Mouse (Mus musculus): ENCODE data around the gene Vgf. TPM values are rescaled to one million over a fixed set of nuclear protein-coding genes. Genes with fewer than 3 reads are reported as not detected.

Vgf gene
- polyA plus RNA-seq, 1 experiment, result 0.28 TPM

DNA sequence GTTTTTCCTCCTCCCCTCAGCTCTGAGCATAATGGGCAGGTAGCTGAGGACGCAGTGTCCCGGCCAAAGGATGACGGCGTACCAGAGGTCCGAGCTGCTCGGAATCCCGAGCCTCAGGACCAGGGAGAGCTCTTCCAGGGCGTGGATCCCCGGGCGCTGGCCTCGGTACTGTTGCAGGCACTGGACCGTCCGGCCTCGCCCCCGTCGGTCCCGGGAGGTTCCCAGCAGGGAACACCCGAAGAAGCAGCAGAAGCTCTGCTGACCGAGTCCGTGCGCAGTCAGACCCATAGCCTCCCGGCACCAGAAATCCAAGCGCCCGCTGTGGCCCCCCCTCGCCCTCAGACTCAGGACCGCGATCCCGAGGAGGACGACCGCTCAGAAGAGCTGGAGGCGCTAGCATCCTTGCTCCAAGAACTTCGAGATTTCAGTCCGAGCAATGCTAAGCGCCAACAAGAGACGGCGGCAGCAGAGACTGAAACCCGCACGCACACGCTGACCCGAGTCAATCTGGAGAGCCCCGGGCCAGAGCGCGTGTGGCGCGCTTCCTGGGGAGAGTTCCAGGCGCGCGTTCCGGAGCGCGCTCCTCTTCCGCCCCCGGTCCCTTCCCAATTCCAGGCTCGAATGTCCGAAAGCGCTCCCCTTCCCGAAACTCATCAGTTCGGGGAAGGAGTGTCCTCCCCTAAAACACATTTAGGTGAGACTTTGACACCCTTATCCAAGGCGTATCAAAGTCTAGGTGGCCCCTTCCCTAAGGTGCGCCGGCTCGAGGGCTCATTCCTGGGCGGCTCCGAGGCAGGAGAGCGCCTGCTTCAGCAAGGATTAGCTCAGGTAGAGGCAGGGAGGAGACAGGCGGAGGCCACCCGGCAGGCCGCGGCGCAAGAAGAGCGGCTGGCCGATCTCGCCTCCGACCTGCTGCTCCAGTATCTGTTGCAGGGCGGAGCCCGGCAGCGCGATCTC, 5.2 kb downstream of the Vgf start:
- H3K36me3 ChIP-seq (ENCODE audit: control insufficient read depth, insufficient read depth), result peaks cover 11% of the 10 kb centered on the region
- no peaks in the 10 kb centered on the region for H3K79me2 ChIP-seq (ENCODE audit: control insufficient read depth, insufficient read depth)
- no peaks in the 10 kb centered on the region for H3K27me3 ChIP-seq (ENCODE audit: control insufficient read depth, insufficient read depth, insufficient read length)
- H3K79me3 ChIP-seq (ENCODE audit: low read depth), result no peaks in the 10 kb centered on the region
- peak overlapping the region; percentile 18 for H3ac ChIP-seq (ENCODE audit: control insufficient read depth, insufficient read length, low read depth)
- peak overlapping the region; percentile 23 for H3K4me3 ChIP-seq (ENCODE audit: insufficient read depth, poor library complexity, severe bottlenecking)
- TF ChIP-seq MAX (IDR thresholded peaks at IDR 0.05), result peak; percentile 44
- no peak for TF ChIP-seq USF1 (IDR thresholded peaks at IDR 0.05; ENCODE audit: low read depth)

DNA sequence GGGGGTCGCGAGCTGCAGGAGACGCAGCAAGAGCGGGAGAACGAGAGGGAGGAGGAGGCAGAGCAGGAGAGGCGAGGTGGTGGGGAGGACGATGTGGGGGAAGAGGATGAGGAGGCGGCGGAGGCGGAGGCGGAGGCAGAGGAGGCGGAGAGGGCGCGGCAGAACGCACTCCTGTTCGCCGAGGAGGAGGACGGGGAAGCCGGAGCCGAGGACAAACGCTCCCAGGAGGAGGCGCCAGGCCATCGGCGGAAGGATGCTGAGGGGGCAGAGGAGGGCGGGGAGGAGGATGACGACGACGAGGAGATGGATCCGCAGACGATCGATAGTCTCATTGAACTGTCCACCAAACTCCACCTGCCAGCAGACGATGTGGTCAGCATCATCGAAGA, 5.8 kb downstream of the Vgf start:
- H3ac ChIP-seq (ENCODE audit: control insufficient read depth, insufficient read length, low read depth), result peak overlapping the region; percentile 13
- no peak for TF ChIP-seq MAX (IDR thresholded peaks at IDR 0.05)
- TF ChIP-seq MYOD1 (IDR thresholded peaks at IDR 0.05; ENCODE audit: control insufficient read depth, insufficient read length, low read depth), result no peak
- TF ChIP-seq USF1 (IDR thresholded peaks at IDR 0.05; ENCODE audit: low read depth), result no peak
- TF ChIP-seq CTCF (IDR thresholded peaks at IDR 0.05; ENCODE audit: control insufficient read depth, insufficient read depth, insufficient read length), result no peak
- no peak for TF ChIP-seq FOSL1 (IDR thresholded peaks at IDR 0.05; ENCODE audit: insufficient read depth, low read length, poor library complexity, severe bottlenecking)
- TF ChIP-seq CEBPB (IDR thresholded peaks at IDR 0.05; ENCODE audit: low read depth), result no peak
- TF ChIP-seq MYOG (IDR thresholded peaks at IDR 0.05; ENCODE audit: control insufficient read depth, extremely low read depth, insufficient read length), result no peak
- H3K79me2 ChIP-seq (ENCODE audit: control insufficient read depth, insufficient read depth), result no peaks in the 10 kb centered on the region
- H3K4me3 ChIP-seq (ENCODE audit: insufficient read depth, poor library complexity, severe bottlenecking), result peak overlapping the region; percentile 23
- H3K79me3 ChIP-seq (ENCODE audit: low read depth), result no peaks in the 10 kb centered on the region
- H3K27me3 ChIP-seq (ENCODE audit: control insufficient read depth, insufficient read depth, insufficient read length), result no peaks in the 10 kb centered on the region
- peaks cover 17% of the 10 kb centered on the region for H3K36me3 ChIP-seq (ENCODE audit: control insufficient read depth, insufficient read depth)

DNA sequence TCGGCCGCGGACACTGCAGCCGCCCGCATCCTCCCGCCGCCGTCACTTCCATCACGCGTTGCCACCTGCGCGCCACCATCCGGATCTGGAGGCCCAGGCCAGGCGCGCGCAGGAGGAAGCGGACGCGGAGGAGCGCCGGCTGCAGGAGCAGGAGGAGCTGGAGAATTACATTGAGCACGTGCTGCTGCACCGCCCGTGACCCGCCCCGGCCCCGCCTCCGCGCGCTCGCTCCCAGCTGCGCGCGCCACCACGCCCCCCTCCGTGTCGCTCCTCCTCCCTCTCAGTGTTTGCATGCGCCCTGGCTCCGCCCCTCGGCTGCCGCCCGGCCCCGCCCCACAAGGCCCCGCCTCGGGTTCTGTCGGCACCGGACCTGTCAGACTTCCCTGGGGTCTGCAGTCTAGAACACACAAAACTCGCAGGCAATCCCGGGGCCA, 6.5 kb downstream of the Vgf start:
- Histone ChIP-seq H3K36me3 (ENCODE audit: control insufficient read depth, insufficient read depth) (peaks cover 21% of the 10 kb centered on the region), H3K79me3 (ENCODE audit: low read depth) (no peaks in the 10 kb centered on the region), H3ac (ENCODE audit: control insufficient read depth, insufficient read length, low read depth) (no peak overlapping the region), H3K4me3 (ENCODE audit: insufficient read depth, poor library complexity, severe bottlenecking) (peak overlapping the region; percentile 23), H3K27me3 (ENCODE audit: control insufficient read depth, insufficient read depth, insufficient read length) (no peaks in the 10 kb centered on the region), H3K79me2 (ENCODE audit: control insufficient read depth, insufficient read depth) (no peaks in the 10 kb centered on the region)
- TF ChIP-seq MYOD1 (IDR thresholded peaks at IDR 0.05; ENCODE audit: control insufficient read depth, insufficient read length, low read depth) (no peak), FOSL1 (IDR thresholded peaks at IDR 0.05; ENCODE audit: insufficient read depth, low read length, poor library complexity, severe bottlenecking) (no peak), MYOG (IDR thresholded peaks at IDR 0.05; ENCODE audit: control insufficient read depth, extremely low read depth, insufficient read length) (no peak), MAX (IDR thresholded peaks at IDR 0.05) (peak; percentile 90), CTCF (IDR thresholded peaks at IDR 0.05; ENCODE audit: control insufficient read depth, insufficient read depth, insufficient read length) (no peak), USF1 (IDR thresholded peaks at IDR 0.05; ENCODE audit: low read depth) (peak; percentile 69), CEBPB (IDR thresholded peaks at IDR 0.05; ENCODE audit: low read depth) (no peak)

DNA sequence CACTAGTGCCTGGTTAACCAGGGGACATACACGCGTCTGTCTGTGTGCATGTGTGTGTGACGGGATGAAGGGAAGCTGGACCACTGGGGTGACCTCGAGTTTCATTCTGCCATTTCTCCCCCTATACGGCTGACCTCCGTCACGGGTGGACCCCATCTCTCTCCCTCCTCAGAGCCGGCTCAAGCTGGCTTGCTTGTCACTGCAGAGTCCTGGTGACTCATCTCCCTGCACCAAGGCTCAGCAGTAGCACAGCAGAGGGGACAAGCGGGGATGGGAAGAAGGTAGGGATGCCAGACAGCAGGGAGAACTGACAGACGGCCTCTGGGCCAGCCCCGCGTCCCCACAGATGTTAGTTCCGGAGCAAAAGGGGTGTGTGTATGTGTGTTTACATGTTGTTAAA, 10.0 kb downstream of the Vgf start:
- Histone ChIP-seq H3K4me3 (ENCODE audit: insufficient read depth, poor library complexity, severe bottlenecking) (no peak overlapping the region), H3K27me3 (ENCODE audit: control insufficient read depth, insufficient read depth, insufficient read length) (no peaks in the 10 kb centered on the region), H3ac (ENCODE audit: control insufficient read depth, insufficient read length, low read depth) (no peak overlapping the region), H3K36me3 (ENCODE audit: control insufficient read depth, insufficient read depth) (peaks cover 53% of the 10 kb centered on the region), H3K79me3 (ENCODE audit: low read depth) (no peaks in the 10 kb centered on the region), H3K79me2 (ENCODE audit: control insufficient read depth, insufficient read depth) (no peaks in the 10 kb centered on the region)
- TF ChIP-seq USF1 (IDR thresholded peaks at IDR 0.05; ENCODE audit: low read depth), result no peak
- no peak for TF ChIP-seq MAX (IDR thresholded peaks at IDR 0.05)
- no peak for TF ChIP-seq CTCF (IDR thresholded peaks at IDR 0.05; ENCODE audit: control insufficient read depth, insufficient read depth, insufficient read length)
- TF ChIP-seq CEBPB (IDR thresholded peaks at IDR 0.05; ENCODE audit: low read depth), result no peak
- TF ChIP-seq MYOD1 (IDR thresholded peaks at IDR 0.05; ENCODE audit: control insufficient read depth, insufficient read length, low read depth), result no peak
- no peak for TF ChIP-seq MYOG (IDR thresholded peaks at IDR 0.05; ENCODE audit: control insufficient read depth, extremely low read depth, insufficient read length)
- TF ChIP-seq FOSL1 (IDR thresholded peaks at IDR 0.05; ENCODE audit: insufficient read depth, low read length, poor library complexity, severe bottlenecking), result no peak

DNA sequence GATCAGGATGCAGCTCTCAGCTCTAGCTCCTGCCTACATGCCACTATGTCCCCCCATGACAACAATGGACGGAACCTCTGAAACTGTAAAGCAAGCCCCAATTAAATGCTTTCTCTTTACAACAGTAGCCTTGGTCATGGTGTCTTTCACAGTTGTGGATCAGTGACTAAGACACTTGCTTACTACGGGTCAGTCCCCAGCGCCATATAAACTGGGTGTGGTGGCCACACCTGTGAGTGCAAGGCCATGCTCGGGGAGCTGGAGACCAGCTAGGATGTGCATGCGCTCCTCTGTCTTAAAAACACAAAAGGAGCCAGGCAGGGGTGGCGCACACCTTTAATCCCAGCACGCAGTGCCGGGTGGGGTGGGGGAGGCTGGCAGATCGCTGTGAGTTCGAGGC, 13.3 kb downstream of the Vgf start:
- Histone ChIP-seq H3K27me3 (ENCODE audit: control insufficient read depth, insufficient read depth, insufficient read length) (no peaks in the 10 kb centered on the region), H3K79me2 (ENCODE audit: control insufficient read depth, insufficient read depth) (peaks cover 11% of the 10 kb centered on the region), H3K36me3 (ENCODE audit: control insufficient read depth, insufficient read depth) (peaks cover 70% of the 10 kb centered on the region), H3K4me3 (ENCODE audit: insufficient read depth, poor library complexity, severe bottlenecking) (no peak overlapping the region), H3K79me3 (ENCODE audit: low read depth) (peaks cover under 1% of the 10 kb centered on the region), H3ac (ENCODE audit: control insufficient read depth, insufficient read length, low read depth) (no peak overlapping the region)
- no peak for TF ChIP-seq FOSL1 (IDR thresholded peaks at IDR 0.05; ENCODE audit: insufficient read depth, low read length, poor library complexity, severe bottlenecking)
- TF ChIP-seq CTCF (IDR thresholded peaks at IDR 0.05; ENCODE audit: control insufficient read depth, insufficient read depth, insufficient read length), result no peak
- TF ChIP-seq MAX (IDR thresholded peaks at IDR 0.05), result no peak
- TF ChIP-seq CEBPB (IDR thresholded peaks at IDR 0.05; ENCODE audit: low read depth), result no peak
- TF ChIP-seq MYOG (IDR thresholded peaks at IDR 0.05; ENCODE audit: control insufficient read depth, extremely low read depth, insufficient read length), result no peak
- TF ChIP-seq MYOD1 (IDR thresholded peaks at IDR 0.05; ENCODE audit: control insufficient read depth, insufficient read length, low read depth), result no peak
- TF ChIP-seq USF1 (IDR thresholded peaks at IDR 0.05; ENCODE audit: low read depth), result no peak

Measured in C2C12 (cell line).